Mouse (Mus musculus): ENCODE measurements around the gene Dnaja1. TPM values are rescaled to one million over a fixed set of nuclear protein-coding genes. Genes with fewer than 3 reads are reported as not detected.

Dnaja1 gene
- polyA plus RNA-seq, 1 experiment from 2014 or later, result 673 TPM

- Histone ChIP-seq H3K4me2 (ENCODE audit: low read length) (no peak overlapping the region), H3K27me3 (replicated peaks; ENCODE audit: control insufficient read depth, insufficient read depth, low read length) (no peaks in the 10 kb centered on the region), H3K9me3 (ENCODE audit: control insufficient read depth, low read length) (no peaks in the 10 kb centered on the region), H3K4me3 (ENCODE audit: low read length) (no peak overlapping the region), H3K36me3 (ENCODE audit: control insufficient read depth, insufficient read depth, low read length) (peaks cover 15% of the 10 kb centered on the region; the same call in 1 of the 2 replicates), H3K4me1 (ENCODE audit: control insufficient read depth, insufficient read depth, low read depth, low read length) (peaks cover 7% of the 10 kb centered on the region), H3K9ac (ENCODE audit: low read depth, low read length) (no peak overlapping the region), H3K27ac (ENCODE audit: low read depth, low read length) (no peak overlapping the region)
- 88% methylated on average over 7 of the region's 7 CpGs for WGBS
- ATAC-seq, result no peak
These were observed 24.9 kb upstream of the Dnaja1 start for GRCm38 (mm10) chr4:40697059-40697458.

- no peak overlapping the region for H3K9ac ChIP-seq (ENCODE audit: low read depth, low read length)
- 86% methylated on average over 8 of the region's 8 CpGs for WGBS
These were observed 21.7 kb upstream of the Dnaja1 start for GRCm38 (mm10) chr4:40700216-40700615.

GRCm38 (mm10) chr4:40701796-40702195 is 20.2 kb upstream of the Dnaja1 start:
- Histone ChIP-seq H3K27me3 (replicated peaks; ENCODE audit: control insufficient read depth, insufficient read depth, low read length) (no peaks in the 10 kb centered on the region), H3K36me3 (ENCODE audit: control insufficient read depth, insufficient read depth, low read length) (no peaks in the 10 kb centered on the region), H3K4me3 (ENCODE audit: low read length) (peak overlapping the region; percentile 57), H3K4me2 (ENCODE audit: low read length) (peak overlapping the region; percentile 76), H3K9me3 (ENCODE audit: control insufficient read depth, low read length) (no peaks in the 10 kb centered on the region), H3K9ac (ENCODE audit: low read depth, low read length) (no peak overlapping the region; the same call in 1 of the 2 replicates), H3K27ac (ENCODE audit: low read depth, low read length) (no peak overlapping the region), H3K4me1 (ENCODE audit: control insufficient read depth, insufficient read depth, low read depth, low read length) (peaks cover 17% of the 10 kb centered on the region)
- ATAC-seq, result no peak
- 94% methylated on average over 3 of the region's 3 CpGs for WGBS

More at GRCm38 (mm10) chr4:40700216-40700615, 21.7 kb upstream of the Dnaja1 start:
- Histone ChIP-seq H3K4me1 (ENCODE audit: control insufficient read depth, insufficient read depth, low read depth, low read length) (peaks cover 17% of the 10 kb centered on the region), H3K4me2 (ENCODE audit: low read length) (no peak overlapping the region), H3K9me3 (ENCODE audit: control insufficient read depth, low read length) (no peaks in the 10 kb centered on the region), H3K27me3 (replicated peaks; ENCODE audit: control insufficient read depth, insufficient read depth, low read length) (no peaks in the 10 kb centered on the region), H3K4me3 (ENCODE audit: low read length) (no peak overlapping the region), H3K27ac (ENCODE audit: low read depth, low read length) (no peak overlapping the region), H3K36me3 (ENCODE audit: control insufficient read depth, insufficient read depth, low read length) (peaks cover 4% of the 10 kb centered on the region; the same call in 1 of the 2 replicates)
- no peak for ATAC-seq

GRCm38 (mm10) chr4:40702797-40703709 is 18.9 kb upstream of the Dnaja1 start, which contains the start of gene Aptx:
Aptx (minus strand) TSS chr4:40703194.
- peak; percentile 96 for ATAC-seq
- Histone ChIP-seq H3K27me3 (replicated peaks; ENCODE audit: control insufficient read depth, insufficient read depth, low read length) (no peaks in the 10 kb centered on the region), H3K36me3 (ENCODE audit: control insufficient read depth, insufficient read depth, low read length) (no peaks in the 10 kb centered on the region), H3K4me2 (ENCODE audit: low read length) (peak within 1 kb of the TSS; percentile 78), H3K4me3 (ENCODE audit: low read length) (peak within 1 kb of the TSS; percentile 57), H3K9ac (ENCODE audit: low read depth, low read length) (peak within 1 kb of the TSS; percentile 75), H3K4me1 (ENCODE audit: control insufficient read depth, insufficient read depth, low read depth, low read length) (peaks cover 17% of the 10 kb centered on the region), H3K9me3 (ENCODE audit: control insufficient read depth, low read length) (no peaks in the 10 kb centered on the region), H3K27ac (ENCODE audit: low read depth, low read length) (peak within 1 kb of the TSS; percentile 96)
- under 1% methylated on average over 42 of the region's 42 CpGs for WGBS

GRCm38 (mm10) chr4:40703710-40704275 is 18.2 kb upstream of the Dnaja1 start:
- H3K9me3 ChIP-seq (ENCODE audit: control insufficient read depth, low read length), result no peaks in the 10 kb centered on the region
- H3K4me2 ChIP-seq (ENCODE audit: low read length), result peak overlapping the region; percentile 78
- H3K36me3 ChIP-seq (ENCODE audit: control insufficient read depth, insufficient read depth, low read length), result no peaks in the 10 kb centered on the region
- 21% methylated on average over 9 of the region's 9 CpGs for WGBS
- H3K27ac ChIP-seq (ENCODE audit: low read depth, low read length), result peak overlapping the region; percentile 96
- no peaks in the 10 kb centered on the region for H3K27me3 ChIP-seq (replicated peaks; ENCODE audit: control insufficient read depth, insufficient read depth, low read length)
- H3K4me1 ChIP-seq (ENCODE audit: control insufficient read depth, insufficient read depth, low read depth, low read length), result peaks cover 17% of the 10 kb centered on the region
- ATAC-seq, result no peak
- H3K9ac ChIP-seq (ENCODE audit: low read depth, low read length), result peak overlapping the region; percentile 75
- peak overlapping the region; percentile 57 for H3K4me3 ChIP-seq (ENCODE audit: low read length)

- H3K4me2 ChIP-seq (ENCODE audit: low read length), result no peak overlapping the region
- peaks cover 7% of the 10 kb centered on the region for H3K4me1 ChIP-seq (ENCODE audit: control insufficient read depth, insufficient read depth, low read depth, low read length)
- H3K27me3 ChIP-seq (replicated peaks; ENCODE audit: control insufficient read depth, insufficient read depth, low read length), result no peaks in the 10 kb centered on the region
- H3K9me3 ChIP-seq (ENCODE audit: control insufficient read depth, low read length), result no peaks in the 10 kb centered on the region
- no peaks in the 10 kb centered on the region for H3K36me3 ChIP-seq (ENCODE audit: control insufficient read depth, insufficient read depth, low read length)
- ATAC-seq, result no peak
- H3K9ac ChIP-seq (ENCODE audit: low read depth, low read length), result no peak overlapping the region
- no peak overlapping the region for H3K27ac ChIP-seq (ENCODE audit: low read depth, low read length)
- no peak overlapping the region for H3K4me3 ChIP-seq (ENCODE audit: low read length)
- 89% methylated on average over 3 of the region's 3 CpGs for WGBS
These were observed 4.8 kb upstream of the Dnaja1 start for GRCm38 (mm10) chr4:40717141-40717540.

- 94% methylated on average over 8 of the region's 8 CpGs for WGBS
- no peak for ATAC-seq
- Histone ChIP-seq H3K27ac (ENCODE audit: low read depth, low read length) (no peak overlapping the region), H3K4me2 (ENCODE audit: low read length) (no peak overlapping the region), H3K36me3 (ENCODE audit: control insufficient read depth, insufficient read depth, low read length) (peaks cover 3% of the 10 kb centered on the region; the same call in 1 of the 2 replicates), H3K9ac (ENCODE audit: low read depth, low read length) (no peak overlapping the region), H3K4me1 (ENCODE audit: control insufficient read depth, insufficient read depth, low read depth, low read length) (peaks cover 27% of the 10 kb centered on the region), H3K4me3 (ENCODE audit: low read length) (no peak overlapping the region), H3K9me3 (ENCODE audit: control insufficient read depth, low read length) (no peaks in the 10 kb centered on the region), H3K27me3 (replicated peaks; ENCODE audit: control insufficient read depth, insufficient read depth, low read length) (no peaks in the 10 kb centered on the region)
These were observed 1.0 kb upstream of the Dnaja1 start for GRCm38 (mm10) chr4:40720910-40721309.

GRCm38 (mm10) chr4:40722687-40723460 is 924 bp downstream of the Dnaja1 start:
- Histone ChIP-seq H3K4me2 (ENCODE audit: low read length) (peak overlapping the region; percentile 86), H3K9me3 (ENCODE audit: control insufficient read depth, low read length) (no peaks in the 10 kb centered on the region), H3K36me3 (ENCODE audit: control insufficient read depth, insufficient read depth, low read length) (peaks cover 18% of the 10 kb centered on the region), H3K27me3 (replicated peaks; ENCODE audit: control insufficient read depth, insufficient read depth, low read length) (no peaks in the 10 kb centered on the region), H3K4me3 (ENCODE audit: low read length) (peak overlapping the region; percentile 59), H3K27ac (ENCODE audit: low read depth, low read length) (peak overlapping the region; percentile 99), H3K9ac (ENCODE audit: low read depth, low read length) (peak overlapping the region; percentile 92), H3K4me1 (ENCODE audit: control insufficient read depth, insufficient read depth, low read depth, low read length) (peaks cover 31% of the 10 kb centered on the region)
- peak; percentile 93 for ATAC-seq
- under 1% methylated on average over 35 of the region's 62 CpGs for WGBS

Measured in hindbrain, embryonic 16.5 days (tissue).